Mouse (Mus musculus) midbrain, embryonic 16.5 days (tissue): ENCODE data around the gene Cntnap2. TPM values are rescaled to one million over a fixed set of nuclear protein-coding genes. Genes with fewer than 3 reads are reported as not detected.

Experiments
- ATAC-seq: fragments of 200-750 bp; cut with Nextera tagmentation; 2 replicates; pipeline ENCODE4 v1.8.0; 2017; ENCODE audit warnings: moderate TSS enrichment
- H3K27ac ChIP-seq: fragments of 300-500 bp; sonication (generic); 2 replicates; pipeline ENCODE4 v1.5.1; 2014; ENCODE audit warnings: mild to moderate bottlenecking, low read length, mixed read lengths
- H3K27me3 ChIP-seq: fragments of 300-500 bp; sonication (generic); 2 replicates; pipeline ENCODE4 v1.6.1; 2014; ENCODE audit warnings: low read depth, low read length, mixed read lengths; ENCODE audit not compliant: control insufficient read depth, insufficient read depth
- H3K36me3 ChIP-seq: fragments of 300-500 bp; sonication (generic); 2 replicates; pipeline ENCODE4 v1.6.1; 2014; ENCODE audit warnings: mild to moderate bottlenecking, low read length, moderate library complexity, mixed read lengths; ENCODE audit not compliant: control insufficient read depth, insufficient read depth
- H3K4me1 ChIP-seq: fragments of 300-500 bp; sonication (generic); 2 replicates; pipeline ENCODE4 v1.6.1; 2014; ENCODE audit warnings: mild to moderate bottlenecking, low read length, mixed read lengths; ENCODE audit not compliant: control insufficient read depth, insufficient read depth
- H3K4me2 ChIP-seq: fragments of 300-500 bp; sonication (generic); 2 replicates; pipeline ENCODE4 v1.6.1; 2014; ENCODE audit warnings: mild to moderate bottlenecking, low read length, mixed read lengths
- H3K4me3 ChIP-seq: fragments of 300-500 bp; sonication (generic); 2 replicates; pipeline ENCODE4 v1.5.1; 2014; ENCODE audit warnings: low read depth, mild to moderate bottlenecking, low read length, moderate library complexity, mixed read lengths
- H3K9ac ChIP-seq: fragments of 300-500 bp; sonication (generic); 2 replicates; pipeline ENCODE4 v1.6.1; 2014; ENCODE audit warnings: low read depth, low read length, mixed read lengths
- H3K9me3 ChIP-seq: fragments of 300-500 bp; sonication (generic); replicated peaks from 2 replicates; pipeline ENCODE4 v1.6.1; 2014; ENCODE audit warnings: mild to moderate bottlenecking, low read length, mixed read lengths; ENCODE audit not compliant: control insufficient read depth, poor library complexity, severe bottlenecking
- WGBS: fragments of 180-500 bp; shearing (Covaris S2); extraction: QIAGEN DNeasy Blood & Tissue Kit; methylation state at CpG from one replicate; pipeline ENCODE4 v1.1.7; 2014; 5-methylcytosine and 5-hydroxymethylcytosine counted together
- polyA plus RNA-seq: library from polyadenylated mRNA; unstranded; fragments of >200 nt; fragmentation: Nextera tagmentation; extraction: Ambion mirVana; gene quantifications from 2 replicates; pipeline ENCODE4 v1.2.1, GENCODE M21; 2015

Gene Cntnap2
- polyA plus RNA-seq, 1 experiment from 2014 or later: 63.5 TPM

DNA sequence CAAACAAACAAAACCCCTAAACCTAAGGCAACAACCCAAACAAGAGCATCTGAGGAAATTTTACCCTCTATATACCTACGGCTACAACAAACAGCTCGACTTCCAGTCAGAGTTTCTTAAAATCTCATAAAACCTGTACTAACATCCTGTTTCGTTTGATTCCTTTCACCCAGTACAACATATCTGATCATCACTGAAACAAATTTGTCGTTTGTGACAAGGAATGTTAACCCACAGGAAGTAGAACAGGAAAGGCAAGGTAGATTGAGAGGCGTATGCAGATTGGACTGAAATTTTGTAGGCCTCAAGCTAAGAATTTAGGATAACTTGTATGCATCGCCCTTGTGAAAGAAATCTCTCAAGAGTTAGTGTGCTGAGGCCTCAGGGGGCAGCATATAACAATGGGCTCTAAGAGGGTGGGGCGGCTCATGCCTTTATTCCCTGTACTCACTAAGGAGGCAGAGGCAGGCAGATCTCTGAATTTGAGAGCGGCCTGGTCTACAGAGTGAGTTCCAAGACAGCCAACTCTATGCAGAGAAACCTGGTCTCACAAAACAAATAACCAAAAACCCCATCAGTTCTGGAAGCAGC is 2291.0 kb downstream of the Cntnap2 start:
- Histone ChIP-seq H3K4me1 (peaks cover 3% of the 10 kb centered on the region; the same call in 1 of the 2 replicates), H3K27me3 (no peaks in the 10 kb centered on the region), H3K4me2 (no peak overlapping the region), H3K4me3 (no peak overlapping the region), H3K9ac (no peak overlapping the region), H3K36me3 (no peaks in the 10 kb centered on the region), H3K27ac (no peak overlapping the region), H3K9me3 (no peaks in the 10 kb centered on the region)
- 90% methylated on average over 8 of the region's 8 CpGs for WGBS
- no peak for ATAC-seq
